Mouse (Mus musculus) E14TG2a.4 (cell line): Measurements from ENCODE around the gene Trim62.

Experiments used
- CTCF ChIP-seq: conservative IDR thresholded peaks from 2 replicates; pipeline ENCODE4 v1.5.1; 2014; ENCODE audit warnings: low read length
- NANOG ChIP-seq: IDR thresholded peaks from 2 replicates; pipeline ENCODE4 v1.6.1; 2014; ENCODE audit warnings: borderline replicate concordance, low read length, mixed read lengths
- POU5F1 ChIP-seq: IDR thresholded peaks from 2 replicates; pipeline ENCODE4 v1.6.1; 2014; ENCODE audit warnings: low read length, borderline replicate concordance

- TF ChIP-seq CTCF, result no peak
- TF ChIP-seq NANOG, result no peak
- no peak for TF ChIP-seq POU5F1
These were observed 34.4 kb downstream of the Trim62 start for GRCm38 (mm10) chr4:128917756-128918155.
